Mouse (Mus musculus) mammary gland, adult 2 months (tissue): Measurements from ENCODE around the gene Glipr1. TPM values are rescaled to one million over a fixed set of nuclear protein-coding genes. Genes with fewer than 3 reads are reported as not detected.

Source experiments
- polyA plus RNA-seq: library from polyadenylated mRNA; depleted of rRNA; stranded (reverse); fragments of >200 nt; gene quantifications from 2 replicates; pipeline ENCODE4 v1.2.3, GENCODE M21; 2012; ENCODE audit warnings: low replicate concordance; rRNA removed

Glipr1 gene
- 13.4 and 23.8 TPM in 2 replicates for polyA plus RNA-seq

GRCm38 (mm10) chr10:112002544-112003215 is at the start of gene Glipr1:
Glipr1 (minus strand) TSS chr10:112002631.

GRCm38 (mm10) chr10:111972542-111973361 is 29.7 kb downstream of the Glipr1 start, which contains the start of gene Krr1:
Krr1 (plus strand) TSS chr10:111972664.

Other genes starting within 250 kb of the Glipr1 start
- 2.5 and 6.0 TPM in 2 replicates for gene Krr1, start 30.0 kb downstream of the Glipr1 start, polyA plus RNA-seq
- not detected in 2 replicates for gene Glipr1l1, start 57.6 kb upstream of the Glipr1 start, polyA plus RNA-seq
- not detected in 2 replicates for gene Glipr1l2, start 80.7 kb upstream of the Glipr1 start, polyA plus RNA-seq
- gene Glipr1l3, start 157.7 kb upstream of the Glipr1 start, polyA plus RNA-seq = not detected in 2 replicates
- not detected in 2 replicates for gene Caps2, start 161.0 kb upstream of the Glipr1 start, polyA plus RNA-seq